Mouse (Mus musculus) limb, embryonic 10.5 days (tissue): ENCODE measurements at regions not wholly inside any gene's neighbourhood (a gene's known extent, or its start where the extent isn't known, plus 50 kb on each side); places are given as distances from the start of the nearest gene placed in this dataset.

ENCODE experiments used
- DNase-seq: peaks from one replicate; pipeline ENCODE4 v3.0.0-alpha.2; 2017; ENCODE audit warnings: low spot score
- H3K27ac ChIP-seq: fragments of 300-500 bp; sonication (generic); 2 replicates; pipeline ENCODE4 v1.5.1; 2016; ENCODE audit warnings: mild to moderate bottlenecking
- H3K27me3 ChIP-seq: fragments of 300-500 bp; sonication (generic); 2 replicates; pipeline ENCODE4 v1.6.1; 2016; ENCODE audit warnings: low read depth, mild to moderate bottlenecking; ENCODE audit not compliant: poor library complexity, severe bottlenecking
- H3K36me3 ChIP-seq: fragments of 300-500 bp; sonication (generic); 2 replicates; pipeline ENCODE4 v1.6.1; 2016; ENCODE audit warnings: mild to moderate bottlenecking, moderate library complexity
- H3K4me1 ChIP-seq: fragments of 300-500 bp; sonication (generic); 2 replicates; pipeline ENCODE4 v1.6.1; 2016
- H3K4me3 ChIP-seq: fragments of 300-500 bp; sonication (generic); 2 replicates; pipeline ENCODE4 v1.5.1; 2016; ENCODE audit warnings: mild to moderate bottlenecking, moderate library complexity
- H3K9me3 ChIP-seq: fragments of 300-500 bp; sonication (generic); replicated peaks from 2 replicates; pipeline ENCODE4 v1.6.1; 2016; ENCODE audit warnings: mild to moderate bottlenecking
- WGBS: fragments of 180-500 bp; shearing (Covaris S2); methylation state at CpG from one replicate; pipeline ENCODE4 v1.1.7; 2016; 5-methylcytosine and 5-hydroxymethylcytosine counted together

DNA sequence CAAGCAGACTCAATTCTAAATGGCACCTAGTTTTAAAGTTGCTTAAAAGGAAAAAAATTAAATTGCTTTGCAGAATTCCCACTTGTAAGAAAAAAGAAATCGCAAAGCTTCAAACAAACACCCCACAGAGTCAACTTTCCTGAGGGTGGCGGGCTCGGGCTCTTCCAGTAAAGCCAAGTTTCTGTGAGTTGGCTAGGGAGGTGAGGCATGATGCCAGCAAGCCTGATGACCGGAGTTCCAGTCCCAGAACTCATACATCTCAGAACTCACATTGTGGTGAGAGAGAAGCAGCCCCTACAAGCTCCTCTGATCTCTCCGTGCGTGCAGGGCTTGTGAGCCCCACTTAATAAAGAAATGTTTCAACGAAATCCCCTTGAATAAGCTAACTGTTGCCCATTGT lies 328.7 kb upstream of the Gm5148 start:
- Histone ChIP-seq H3K36me3 (no peaks in the 10 kb centered on the region), H3K27ac (no peak overlapping the region), H3K4me3 (no peak overlapping the region), H3K9me3 (no peaks in the 10 kb centered on the region), H3K27me3 (no peaks in the 10 kb centered on the region), H3K4me1 (no peaks in the 10 kb centered on the region; the same call in 1 of the 2 replicates)
- whole genome bisulfite sequencing = 92% methylated on average over 7 of the region's 7 CpGs
- no peak for DNase-seq

DNA sequence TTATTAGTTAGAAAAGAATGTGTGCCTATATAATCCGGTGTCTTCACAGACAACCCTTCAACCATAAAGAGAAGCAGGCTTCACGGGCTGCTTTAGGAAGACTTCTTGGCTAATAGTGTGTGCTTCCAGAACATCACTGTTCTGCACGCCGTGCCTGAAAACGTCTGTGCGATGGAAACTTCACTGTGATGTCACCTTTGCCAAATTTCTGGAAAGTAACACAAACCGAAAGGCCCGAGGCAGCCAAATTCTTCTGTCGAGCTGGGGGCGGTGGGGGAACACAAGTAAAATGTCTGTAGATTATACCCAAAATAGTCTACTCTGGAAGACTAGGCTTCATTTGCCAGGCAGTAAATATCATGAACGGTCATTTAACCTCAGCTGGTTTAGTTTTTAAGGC lies 327.5 kb upstream of the Gm5148 start:
- WGBS = 93% methylated on average over 11 of the region's 11 CpGs
- H3K4me3 ChIP-seq = no peak overlapping the region
- no peak overlapping the region for H3K27ac ChIP-seq
- DNase-seq = no peak
- H3K9me3 ChIP-seq = no peaks in the 10 kb centered on the region
- no peaks in the 10 kb centered on the region for H3K36me3 ChIP-seq
- no peaks in the 10 kb centered on the region for H3K27me3 ChIP-seq
- H3K4me1 ChIP-seq = no peaks in the 10 kb centered on the region; the same call in 1 of the 2 replicates

DNA sequence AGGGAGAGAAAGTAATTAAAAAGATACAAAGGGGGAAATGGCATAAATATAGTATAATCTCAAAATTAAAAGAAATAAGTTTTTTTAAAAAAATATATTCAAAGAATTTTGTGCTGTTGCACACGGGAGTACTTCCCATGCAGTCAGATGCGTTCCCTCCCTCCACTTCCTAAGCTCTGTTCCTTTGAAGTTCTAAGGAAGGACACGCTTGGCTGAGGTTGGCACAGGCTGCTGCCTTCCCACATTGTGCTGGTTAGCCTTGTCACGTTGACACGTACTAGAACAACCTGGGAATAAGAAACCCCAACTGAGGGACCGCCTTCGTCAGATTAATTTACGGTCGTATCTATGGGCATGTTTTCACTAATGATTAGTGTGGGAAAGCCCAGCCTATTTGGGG lies 326.6 kb upstream of the Gm5148 start:
- no peaks in the 10 kb centered on the region for H3K36me3 ChIP-seq
- no peak overlapping the region for H3K4me3 ChIP-seq
- DNase-seq = no peak
- WGBS = 77% methylated on average over 9 of the region's 9 CpGs
- H3K4me1 ChIP-seq = no peaks in the 10 kb centered on the region; the same call in 1 of the 2 replicates
- H3K9me3 ChIP-seq = no peaks in the 10 kb centered on the region
- H3K27ac ChIP-seq = no peak overlapping the region
- no peaks in the 10 kb centered on the region for H3K27me3 ChIP-seq

DNA sequence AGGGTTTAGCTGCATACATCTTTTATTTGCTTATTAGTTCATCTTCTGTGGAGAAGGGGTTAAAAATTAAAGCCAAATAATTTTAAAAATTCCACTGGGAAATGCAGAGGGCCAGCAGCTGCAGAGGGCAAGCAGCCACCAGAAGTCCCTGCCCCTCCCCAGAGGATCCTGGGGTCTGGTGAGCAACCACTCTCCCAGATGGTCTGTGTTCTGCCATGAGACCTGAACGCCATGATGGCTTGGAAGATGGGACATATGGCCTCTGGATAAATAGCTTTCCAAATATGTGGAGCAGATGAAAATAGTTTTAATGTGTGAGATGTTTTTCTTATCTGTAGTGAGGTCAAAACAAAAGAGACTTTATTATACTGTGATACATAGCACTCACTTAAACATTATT lies 326.1 kb upstream of the Gm5148 start:
- H3K27ac ChIP-seq = no peak overlapping the region
- no peak for DNase-seq
- no peaks in the 10 kb centered on the region for H3K36me3 ChIP-seq
- no peak overlapping the region for H3K4me3 ChIP-seq
- H3K27me3 ChIP-seq = no peaks in the 10 kb centered on the region
- peaks cover 4% of the 10 kb centered on the region for H3K4me1 ChIP-seq
- H3K9me3 ChIP-seq = no peaks in the 10 kb centered on the region
- 70% methylated on average over 1 of the region's 1 CpGs for WGBS

DNA sequence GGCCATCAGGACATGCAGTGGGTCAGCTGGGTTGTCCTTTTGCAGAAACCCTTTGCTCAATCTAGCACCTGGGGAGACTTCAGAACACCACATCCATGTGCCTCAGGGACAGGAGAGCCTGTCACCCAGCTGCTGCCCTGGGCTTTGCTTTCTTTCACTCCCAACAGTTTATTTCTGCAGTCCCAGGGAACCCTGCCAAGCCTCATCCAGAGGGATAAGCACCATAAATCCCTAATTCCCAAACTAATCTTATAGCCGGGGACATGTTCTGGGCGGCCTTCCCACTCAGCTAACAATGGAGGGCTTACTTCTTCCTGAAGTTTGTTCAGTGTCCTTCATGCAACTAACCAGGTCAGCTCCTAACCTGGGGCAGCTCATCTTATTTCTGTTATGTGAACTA lies 325.0 kb upstream of the Gm5148 start:
- WGBS = 91% methylated on average over 2 of the region's 2 CpGs

DNA sequence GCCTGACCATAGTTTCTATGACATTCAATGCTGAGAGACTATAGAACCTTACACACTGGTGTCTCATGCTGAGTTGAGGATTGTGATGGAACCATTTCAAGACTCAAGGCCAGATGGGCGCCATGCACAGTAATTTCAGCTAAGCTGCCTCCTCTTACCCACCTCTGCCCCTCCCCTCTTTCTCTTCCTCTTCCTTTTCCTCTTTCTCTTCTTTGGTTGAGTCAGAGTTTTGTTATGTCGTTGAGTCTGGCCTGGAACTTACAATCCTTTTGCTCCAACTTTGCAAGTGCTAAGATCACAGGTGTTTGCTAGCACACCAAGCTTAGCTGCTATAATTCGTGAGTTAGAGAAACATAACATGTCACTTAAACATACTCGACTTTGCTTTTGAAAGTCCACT lies 323.2 kb upstream of the Gm5148 start:
- Histone ChIP-seq H3K9me3 (no peaks in the 10 kb centered on the region), H3K4me3 (no peak overlapping the region), H3K27me3 (no peaks in the 10 kb centered on the region), H3K27ac (no peak overlapping the region), H3K4me1 (peaks cover 22% of the 10 kb centered on the region), H3K36me3 (no peaks in the 10 kb centered on the region)
- DNase-seq = no peak
- WGBS = 85% methylated on average over 4 of the region's 4 CpGs

More for the DNA sequence above, 325.0 kb upstream of the Gm5148 start:
- Histone ChIP-seq H3K27me3 (no peaks in the 10 kb centered on the region), H3K9me3 (no peaks in the 10 kb centered on the region), H3K4me3 (no peak overlapping the region), H3K36me3 (no peaks in the 10 kb centered on the region), H3K4me1 (peaks cover 12% of the 10 kb centered on the region), H3K27ac (no peak overlapping the region)
- no peak for DNase-seq

DNA sequence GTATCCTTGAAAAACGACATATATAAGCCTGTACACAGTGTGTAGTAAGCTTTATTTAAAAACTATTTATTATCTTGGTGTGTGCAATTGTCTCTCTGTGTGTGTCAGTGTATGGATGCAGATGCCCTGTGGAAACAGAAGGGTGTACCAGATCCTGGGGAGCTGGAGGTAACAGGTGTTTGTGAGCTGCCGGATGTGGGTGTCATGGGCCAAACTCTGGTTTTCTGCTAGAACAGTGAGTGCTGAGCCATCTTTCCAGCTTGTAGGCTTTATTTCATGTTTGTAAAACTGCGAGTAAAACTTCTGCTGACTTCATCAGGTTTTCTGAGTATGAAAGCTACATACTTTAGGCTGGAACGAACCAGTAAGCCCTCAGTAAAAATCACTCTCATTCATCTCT lies 322.3 kb upstream of the Gm5148 start:
- Histone ChIP-seq H3K27me3 (no peaks in the 10 kb centered on the region), H3K4me1 (peaks cover 25% of the 10 kb centered on the region), H3K4me3 (no peak overlapping the region), H3K36me3 (no peaks in the 10 kb centered on the region), H3K9me3 (no peaks in the 10 kb centered on the region), H3K27ac (no peak overlapping the region)
- 85% methylated on average over 4 of the region's 4 CpGs for WGBS
- no peak for DNase-seq

DNA sequence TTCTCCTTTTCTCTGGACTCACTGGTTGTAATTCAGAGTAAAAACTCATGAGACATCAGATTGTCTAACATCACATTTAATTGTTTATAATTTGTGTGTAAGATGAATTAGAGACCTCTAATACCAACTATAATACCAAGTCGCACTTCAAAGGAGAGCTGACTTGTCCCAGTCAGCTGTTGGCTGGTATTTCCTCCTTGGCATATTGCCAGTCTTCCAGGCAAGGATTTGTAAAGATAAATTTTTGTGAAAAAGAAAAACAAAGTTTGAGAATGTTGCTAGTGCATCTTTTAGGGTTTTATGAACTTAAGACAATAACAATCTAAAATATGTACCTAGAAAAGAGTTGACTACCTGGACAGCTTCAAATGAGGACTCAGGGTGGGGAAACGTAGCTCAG lies 321.7 kb upstream of the Gm5148 start:
- DNase-seq = no peak
- H3K4me3 ChIP-seq = no peak overlapping the region
- no peaks in the 10 kb centered on the region for H3K36me3 ChIP-seq
- 89% methylated on average over 2 of the region's 2 CpGs for WGBS
- H3K27ac ChIP-seq = no peak overlapping the region
- no peaks in the 10 kb centered on the region for H3K9me3 ChIP-seq
- peaks cover 25% of the 10 kb centered on the region for H3K4me1 ChIP-seq
- no peaks in the 10 kb centered on the region for H3K27me3 ChIP-seq

DNA sequence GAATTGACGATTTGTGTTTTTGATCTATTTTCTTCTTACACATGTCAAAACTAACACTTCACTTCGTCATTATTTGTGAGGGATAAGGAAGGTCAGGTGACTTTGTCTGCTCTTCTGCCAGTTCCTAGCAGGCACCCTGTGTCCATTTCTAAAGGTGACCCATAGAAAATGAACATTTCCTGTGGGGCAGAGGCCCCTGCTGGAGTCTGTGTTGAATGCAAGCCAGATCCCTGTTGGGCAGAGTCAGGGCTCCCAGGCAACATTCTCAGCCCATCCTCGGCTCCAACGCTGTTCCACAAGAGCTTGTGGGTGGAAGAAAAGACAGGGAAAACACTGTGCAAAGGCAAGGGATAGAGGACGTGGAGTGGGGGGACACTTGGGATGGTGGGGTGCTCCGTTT lies 321.2 kb upstream of the Gm5148 start:
- WGBS = 63% methylated on average over 6 of the region's 6 CpGs
- no peak for DNase-seq
- Histone ChIP-seq H3K27me3 (no peaks in the 10 kb centered on the region), H3K9me3 (no peaks in the 10 kb centered on the region), H3K27ac (no peak overlapping the region), H3K36me3 (no peaks in the 10 kb centered on the region), H3K4me3 (no peak overlapping the region), H3K4me1 (peaks cover 25% of the 10 kb centered on the region)

DNA sequence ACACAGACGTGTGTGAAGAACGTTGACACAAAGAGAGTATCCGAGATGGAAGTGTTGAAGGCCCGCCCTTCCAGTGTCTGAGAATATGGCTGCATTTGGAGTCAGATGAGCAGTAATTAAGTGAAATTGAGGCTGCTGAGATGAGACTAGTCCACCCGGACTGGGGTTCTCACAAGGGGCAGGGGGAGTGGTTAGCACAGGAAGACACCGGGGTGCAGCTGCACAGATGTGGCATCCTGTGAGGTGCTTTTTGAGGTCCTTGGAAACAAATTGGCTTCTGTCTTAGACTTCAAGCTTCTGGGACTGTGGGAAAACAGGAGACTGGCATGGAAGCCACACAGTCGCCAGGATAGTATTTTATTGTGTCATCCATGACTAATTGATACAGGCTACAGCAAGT lies 320.0 kb upstream of the Gm5148 start:
- no peak overlapping the region for H3K27ac ChIP-seq
- WGBS = 68% methylated on average over 7 of the region's 7 CpGs
- peaks cover 25% of the 10 kb centered on the region for H3K4me1 ChIP-seq
- no peak for DNase-seq
- no peaks in the 10 kb centered on the region for H3K36me3 ChIP-seq
- H3K4me3 ChIP-seq = no peak overlapping the region
- H3K9me3 ChIP-seq = no peaks in the 10 kb centered on the region
- H3K27me3 ChIP-seq = no peaks in the 10 kb centered on the region

DNA sequence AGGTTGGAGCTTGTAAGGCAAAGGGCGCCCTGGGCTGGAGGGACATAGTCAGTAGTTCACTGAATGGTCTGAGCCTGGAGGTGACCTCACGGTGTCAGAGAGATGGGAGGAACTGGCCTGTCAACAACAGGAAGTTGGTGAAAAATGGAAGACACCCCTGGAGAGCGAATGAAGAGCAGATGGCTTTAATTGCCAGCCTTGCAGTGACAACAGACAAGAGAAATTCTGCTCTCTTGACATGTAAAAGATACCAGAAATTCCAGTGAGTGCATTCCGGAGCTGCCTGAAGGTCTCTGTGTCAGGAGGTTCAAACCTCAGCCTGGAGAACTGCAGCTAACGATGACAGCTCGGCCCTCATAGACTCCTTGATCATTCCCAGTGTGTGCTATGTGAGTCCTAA lies 318.3 kb upstream of the Gm5148 start:
- H3K27ac ChIP-seq = no peak overlapping the region; the same call in 1 of the 2 replicates
- H3K4me3 ChIP-seq = no peak overlapping the region
- 17% methylated on average over 6 of the region's 6 CpGs for WGBS
- DNase-seq = no peak
- no peaks in the 10 kb centered on the region for H3K9me3 ChIP-seq
- H3K27me3 ChIP-seq = no peaks in the 10 kb centered on the region
- peaks cover 25% of the 10 kb centered on the region for H3K4me1 ChIP-seq
- H3K36me3 ChIP-seq = no peaks in the 10 kb centered on the region

DNA sequence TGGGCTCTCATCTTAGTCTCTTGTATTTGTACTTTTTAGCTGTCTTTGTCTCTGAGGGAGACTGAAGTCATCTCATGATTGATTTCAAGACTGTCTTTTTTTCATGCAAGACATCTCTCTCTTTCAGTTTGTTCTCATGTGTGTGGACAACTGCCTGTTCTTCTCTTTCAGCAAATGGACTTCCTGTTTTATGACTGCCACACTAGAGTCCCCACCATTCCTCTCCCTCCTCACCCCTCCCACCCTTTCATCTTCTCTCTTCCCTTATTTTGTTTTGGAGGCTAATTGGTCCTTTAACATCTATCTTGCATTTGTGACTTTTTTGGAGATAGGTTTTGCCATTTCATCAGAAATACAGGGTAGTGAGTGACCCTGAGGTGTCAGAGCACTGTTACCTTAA lies 311.8 kb upstream of the Gm5148 start:
- Histone ChIP-seq H3K4me3 (no peak overlapping the region), H3K36me3 (no peaks in the 10 kb centered on the region), H3K27ac (no peak overlapping the region), H3K27me3 (no peaks in the 10 kb centered on the region), H3K9me3 (no peaks in the 10 kb centered on the region), H3K4me1 (no peaks in the 10 kb centered on the region)
- no peak for DNase-seq

DNA sequence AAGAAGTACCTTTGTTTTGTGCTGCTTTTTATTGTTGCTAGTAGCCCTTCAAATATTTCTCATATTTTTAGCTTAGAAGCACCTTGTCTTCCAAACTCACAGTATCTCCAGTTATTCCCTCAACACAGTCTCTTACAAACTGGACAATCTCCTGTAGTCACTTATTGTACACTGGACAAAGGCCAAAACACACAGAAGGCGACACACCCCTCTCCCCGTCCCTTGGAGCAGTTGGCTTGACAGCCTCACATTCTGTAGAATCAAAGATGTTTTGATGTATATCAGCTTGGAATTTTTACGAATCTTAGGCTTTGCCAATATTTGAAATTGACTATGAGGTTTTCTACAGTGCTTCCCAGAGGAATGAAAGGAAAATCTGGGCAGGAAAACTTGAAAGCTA lies 309.8 kb upstream of the Gm5148 start:
- Histone ChIP-seq H3K4me1 (no peaks in the 10 kb centered on the region), H3K27me3 (no peaks in the 10 kb centered on the region), H3K4me3 (no peak overlapping the region), H3K9me3 (no peaks in the 10 kb centered on the region), H3K27ac (no peak overlapping the region), H3K36me3 (no peaks in the 10 kb centered on the region)
- WGBS = 88% methylated on average over 3 of the region's 3 CpGs
- no peak for DNase-seq

DNA sequence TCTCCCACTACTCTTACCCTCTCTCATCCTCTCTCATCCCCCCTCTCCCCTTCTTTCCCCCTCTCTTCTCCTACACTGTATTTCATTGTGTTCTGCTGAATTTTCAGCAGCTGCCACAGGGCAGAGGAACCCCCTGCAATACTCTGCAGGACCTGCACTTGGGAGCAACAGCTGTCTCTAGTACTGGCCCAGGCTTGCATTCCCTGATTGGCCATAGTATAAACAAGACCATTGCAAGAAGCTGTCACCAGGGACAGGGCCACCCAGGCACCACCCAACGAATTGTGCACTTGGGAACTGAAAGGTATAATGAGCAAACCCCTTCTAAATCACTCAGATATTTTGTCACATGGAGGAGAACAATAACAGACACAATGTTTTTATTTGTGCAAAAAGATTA lies 290.5 kb upstream of the Gm5148 start:
- H3K9me3 ChIP-seq = no peaks in the 10 kb centered on the region
- H3K4me3 ChIP-seq = no peak overlapping the region
- DNase-seq = no peak
- H3K27ac ChIP-seq = no peak overlapping the region
- WGBS = 45% methylated on average over 1 of the region's 1 CpGs
- peaks cover 15% of the 10 kb centered on the region for H3K4me1 ChIP-seq
- no peaks in the 10 kb centered on the region for H3K27me3 ChIP-seq
- no peaks in the 10 kb centered on the region for H3K36me3 ChIP-seq
